Mouse (Mus musculus): ENCODE data around the gene Bnc1.

The Bnc1 gene

DNA sequence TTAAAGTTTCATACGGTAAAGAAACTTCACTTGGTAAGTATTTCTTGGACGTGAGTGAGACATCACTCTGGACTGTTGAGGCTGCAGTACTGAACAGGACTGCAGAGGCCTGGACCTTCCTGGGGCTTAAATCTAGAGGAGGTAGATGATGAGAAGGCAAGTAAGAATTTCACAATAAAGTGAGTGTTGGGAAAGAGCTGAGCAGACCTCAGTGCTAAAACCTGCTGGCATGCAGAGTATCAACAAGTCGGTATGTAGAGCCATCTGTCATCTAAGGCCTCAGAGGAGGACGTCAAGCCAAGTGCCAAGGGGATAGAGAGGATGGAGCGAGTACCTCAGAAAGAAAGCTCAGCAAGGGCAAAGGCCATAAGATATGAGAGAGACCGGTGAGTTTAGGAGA is 8.4 kb downstream of the Bnc1 start:
- in situ Hi-C loops (cut with MboI; ENCODE audit: low pct_unique_long_range_greater_than_20kb in 1 of 2, low sequenced_read_pairs in 2 of 2, unreplicated experiment in 1 of 2) = no loop called here

GRCm38 (mm10) chr7:81978304-81978703 is 13.8 kb downstream of the Bnc1 start:
- in situ Hi-C loops (cut with MboI; ENCODE audit: low pct_unique_long_range_greater_than_20kb in 1 of 2, low sequenced_read_pairs in 2 of 2, unreplicated experiment in 1 of 2) = loop anchor here in 1 of 2 experiments (10.0 kb wide), 1 partner anchor 146 kb away; no protein-coding TSS in a partner anchor

- in situ Hi-C loops (cut with MboI; ENCODE audit: low pct_unique_long_range_greater_than_20kb in 1 of 2, low sequenced_read_pairs in 2 of 2, unreplicated experiment in 1 of 2) = loop anchor here in 1 of 2 experiments (10.0 kb wide), 1 partner anchor 150 kb away; no protein-coding TSS in a partner anchor
Observed at GRCm38 (mm10) chr7:81974616-81975015, 17.5 kb downstream of the Bnc1 start.

GRCm38 (mm10) chr7:81973939-81974338 is 18.2 kb downstream of the Bnc1 start:
- in situ Hi-C loops (cut with MboI; ENCODE audit: low pct_unique_long_range_greater_than_20kb in 1 of 2, low sequenced_read_pairs in 2 of 2, unreplicated experiment in 1 of 2) = loop anchor here in 1 of 2 experiments (10.0 kb wide), 1 partner anchor 151 kb away; no protein-coding TSS in a partner anchor

- in situ Hi-C loops (cut with MboI; ENCODE audit: low pct_unique_long_range_greater_than_20kb in 1 of 2, low sequenced_read_pairs in 2 of 2, unreplicated experiment in 1 of 2) = loop anchor here in 1 of 2 experiments (10.0 kb wide), 1 partner anchor 151 kb away; no protein-coding TSS in a partner anchor
Observed at GRCm38 (mm10) chr7:81973339-81973738, 18.8 kb downstream of the Bnc1 start.

DNA sequence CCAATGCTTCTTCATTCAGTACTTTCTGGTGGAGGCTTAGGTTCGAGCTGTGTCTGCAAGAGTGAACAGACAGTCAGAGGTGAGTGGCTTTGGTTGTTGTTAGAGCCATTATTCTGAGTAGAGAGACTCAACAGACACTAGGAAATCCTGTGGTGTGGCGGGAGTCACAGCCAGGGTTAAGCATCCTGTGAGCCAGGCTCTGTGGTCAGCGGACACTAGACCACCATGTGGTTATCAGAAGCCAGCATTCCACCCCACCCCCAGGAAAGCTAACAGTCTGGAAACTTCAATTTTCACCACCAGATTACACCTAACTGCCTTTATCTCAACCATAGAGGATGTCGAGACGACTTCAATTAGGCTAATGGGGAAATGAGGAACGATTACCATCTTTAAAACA is 23.1 kb downstream of the Bnc1 start:
- in situ Hi-C loops (cut with MboI; ENCODE audit: low pct_unique_long_range_greater_than_20kb in 1 of 2, low sequenced_read_pairs in 2 of 2, unreplicated experiment in 1 of 2) = loop anchor here in 1 of 2 experiments (10.0 kb wide), 1 partner anchor 296 kb away; no protein-coding TSS in a partner anchor

DNA sequence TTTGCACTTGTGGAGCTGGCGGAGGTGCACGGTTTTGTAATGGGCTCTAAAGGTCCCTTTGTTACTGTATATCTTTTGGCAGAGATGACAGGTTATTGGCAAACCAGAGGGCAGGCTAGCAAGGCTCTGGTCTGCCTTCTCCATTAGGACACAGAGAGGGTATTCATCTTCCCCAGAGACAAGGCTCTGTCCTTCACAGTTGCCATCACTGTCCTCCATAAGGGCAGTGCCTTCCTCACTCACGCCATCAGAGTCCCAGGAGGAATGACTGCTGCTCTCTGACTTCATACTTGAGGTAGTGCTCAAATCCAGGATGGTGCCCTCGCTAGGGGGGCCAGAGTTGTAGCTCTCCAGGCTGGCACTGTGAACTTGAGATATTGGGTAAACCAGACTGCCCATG is 23.6 kb downstream of the Bnc1 start:
- in situ Hi-C loops (cut with MboI; ENCODE audit: low pct_unique_long_range_greater_than_20kb in 1 of 2, low sequenced_read_pairs in 2 of 2, unreplicated experiment in 1 of 2) = loop anchor here in 1 of 2 experiments (10.0 kb wide), 1 partner anchor 296 kb away; no protein-coding TSS in a partner anchor

GRCm38 (mm10) chr7:81966195-81966594 is 25.9 kb downstream of the Bnc1 start:
- in situ Hi-C loops (cut with MboI; ENCODE audit: low pct_unique_long_range_greater_than_20kb in 1 of 2, low sequenced_read_pairs in 2 of 2, unreplicated experiment in 1 of 2) = loop anchor here in 1 of 2 experiments (10.0 kb wide), 1 partner anchor 299 kb away; no protein-coding TSS in a partner anchor

GRCm38 (mm10) chr7:81959704-81960103 is 32.4 kb downstream of the Bnc1 start:
- in situ Hi-C loops (cut with MboI; ENCODE audit: low pct_unique_long_range_greater_than_20kb in 1 of 2, low sequenced_read_pairs in 2 of 2, unreplicated experiment in 1 of 2) = loop anchor here (5.0 to 10.0 kb wide), 3 partner anchors 155 to 305 kb away; no protein-coding TSS in a partner anchor

DNA sequence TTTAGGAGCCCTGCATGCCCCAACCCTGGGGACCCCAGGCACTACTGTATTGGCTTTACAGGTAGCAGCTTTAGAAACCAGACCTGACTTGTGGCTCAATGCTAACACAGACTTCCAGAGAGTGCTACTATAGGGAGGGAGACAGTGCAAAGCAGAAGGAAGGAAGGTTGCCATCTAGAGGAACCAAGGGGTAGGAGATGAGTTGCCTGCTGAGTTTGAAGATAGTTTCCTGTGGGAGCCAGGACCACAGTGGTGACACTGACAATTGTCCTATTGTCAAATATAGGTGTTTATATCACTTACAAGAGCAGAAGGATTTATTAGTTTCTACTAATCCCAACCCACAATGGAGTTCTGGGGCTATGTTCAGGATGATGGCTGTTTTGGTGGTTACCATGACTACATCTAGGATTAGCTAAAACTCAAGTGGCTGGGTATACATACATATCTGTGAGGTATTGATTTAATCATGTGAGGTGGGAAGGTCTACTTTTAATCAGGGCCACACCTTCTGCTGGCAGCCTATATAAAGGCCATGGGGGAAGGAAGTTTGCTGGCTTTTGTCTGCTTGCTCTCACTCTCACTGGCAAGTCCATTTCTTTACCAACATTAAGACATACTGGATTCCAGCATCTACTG is 37.8 kb downstream of the Bnc1 start:
- in situ Hi-C loops (cut with MboI; ENCODE audit: low pct_unique_long_range_greater_than_20kb in 1 of 2, low sequenced_read_pairs in 2 of 2, unreplicated experiment in 1 of 2) = loop anchor here in 1 of 2 experiments (10.0 kb wide), 1 partner anchor 160 kb away; no protein-coding TSS in a partner anchor

DNA sequence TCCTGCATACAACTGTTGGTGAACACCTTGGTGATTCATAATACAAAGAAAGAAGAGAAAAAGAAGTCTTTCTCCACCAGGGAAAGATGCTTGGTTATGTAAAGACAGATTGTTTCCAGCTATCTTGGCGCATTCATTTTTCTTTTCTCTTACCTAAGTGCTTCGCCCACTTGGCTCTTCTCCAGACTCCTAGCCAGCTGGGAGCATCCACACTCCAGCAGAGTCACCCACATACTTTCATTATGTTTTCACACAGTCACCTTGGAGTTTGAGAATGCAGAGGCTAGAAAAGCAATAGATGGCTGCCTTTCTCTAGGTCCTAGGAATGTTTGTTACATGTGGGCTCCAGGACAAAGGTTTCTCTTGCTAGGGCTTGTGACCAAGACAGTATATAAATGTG is 41.6 kb downstream of the Bnc1 start:
- in situ Hi-C loops (cut with MboI; ENCODE audit: low pct_unique_long_range_greater_than_20kb in 1 of 2, low sequenced_read_pairs in 2 of 2, unreplicated experiment in 1 of 2) = loop anchor here in 1 of 2 experiments (10.0 kb wide), 1 partner anchor 164 kb away; no protein-coding TSS in a partner anchor

DNA sequence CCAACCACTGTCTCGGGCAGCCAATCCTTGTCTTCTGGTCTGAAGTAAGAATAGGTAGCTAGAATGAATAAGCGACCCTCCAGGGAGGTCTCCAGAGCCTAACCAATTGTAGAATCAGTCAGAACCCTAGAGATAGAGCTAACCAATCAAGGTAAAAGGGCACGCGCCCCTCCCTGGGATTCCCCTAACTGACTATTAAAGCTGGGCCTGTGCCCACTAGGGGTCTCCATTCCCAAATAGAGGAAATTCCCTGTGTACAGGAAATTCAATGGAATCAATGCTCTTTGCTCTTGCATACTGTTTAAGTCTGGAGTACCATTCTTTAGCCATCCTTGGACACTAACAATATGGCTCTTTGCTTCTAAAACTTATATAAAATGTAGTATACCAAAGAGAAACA is 46.7 kb downstream of the Bnc1 start:
- in situ Hi-C loops (cut with MboI; ENCODE audit: low pct_unique_long_range_greater_than_20kb in 1 of 2, low sequenced_read_pairs in 2 of 2, unreplicated experiment in 1 of 2) = loop anchor here (5.0 to 10.0 kb wide), 2 partner anchors 319 to 332 kb away; no protein-coding TSS in a partner anchor

GRCm38 (mm10) chr7:81934806-81935205 is 57.3 kb downstream of the Bnc1 start:
- in situ Hi-C loops (cut with MboI; ENCODE audit: low pct_unique_long_range_greater_than_20kb in 1 of 2, low sequenced_read_pairs in 2 of 2, unreplicated experiment in 1 of 2) = no loop called here

DNA sequence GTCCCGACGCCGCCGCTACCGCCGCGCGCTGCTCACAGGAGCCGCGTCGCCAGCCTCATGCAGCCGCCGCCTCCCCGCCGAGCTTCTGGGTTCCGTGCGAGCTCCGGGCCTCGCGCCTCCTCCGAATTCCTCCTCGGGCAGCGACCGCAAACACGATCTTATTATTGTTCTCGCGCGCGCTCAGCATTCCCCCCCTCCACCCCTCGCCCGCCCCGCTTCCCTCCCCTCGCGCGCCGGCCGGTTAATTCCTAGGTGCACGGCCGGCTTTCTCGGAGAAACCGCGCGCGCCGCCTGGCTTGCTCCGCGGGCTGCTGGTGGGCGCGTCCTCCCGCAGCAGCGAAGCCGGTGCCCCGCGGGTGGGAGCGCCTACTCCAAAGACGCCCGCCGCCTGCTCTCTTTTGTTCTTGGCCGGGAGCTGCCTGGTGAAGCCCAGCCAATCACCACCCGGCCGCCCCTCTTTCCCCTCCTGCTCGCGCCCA is 57.8 kb downstream of the Bnc1 start, which contains the start of gene Hdgfl3:
TSS of gene Hdgfl3 (minus strand) at position 207 of the 479 bp plus-strand sequence.
- in situ Hi-C loops (cut with MboI; ENCODE audit: low pct_unique_long_range_greater_than_20kb in 1 of 2, low sequenced_read_pairs in 2 of 2, unreplicated experiment in 1 of 2) = no loop called here

- in situ Hi-C loops (cut with MboI; ENCODE audit: low pct_unique_long_range_greater_than_20kb in 1 of 2, low sequenced_read_pairs in 2 of 2, unreplicated experiment in 1 of 2) = no loop called here
Observed at GRCm38 (mm10) chr7:81933601-81934266, 58.4 kb downstream of the Bnc1 start.

- in situ Hi-C loops (cut with MboI; ENCODE audit: low pct_unique_long_range_greater_than_20kb in 1 of 2, low sequenced_read_pairs in 2 of 2, unreplicated experiment in 1 of 2) = no loop called here
Observed at GRCm38 (mm10) chr7:81933061-81933600, 59.0 kb downstream of the Bnc1 start.

GRCm38 (mm10) chr7:81932521-81933045 is 59.5 kb downstream of the Bnc1 start:
- in situ Hi-C loops (cut with MboI; ENCODE audit: low pct_unique_long_range_greater_than_20kb in 1 of 2, low sequenced_read_pairs in 2 of 2, unreplicated experiment in 1 of 2) = no loop called here

- in situ Hi-C loops (cut with MboI; ENCODE audit: low pct_unique_long_range_greater_than_20kb in 1 of 2, low sequenced_read_pairs in 2 of 2, unreplicated experiment in 1 of 2) = no loop called here
Observed at GRCm38 (mm10) chr7:81928998-81929397, 63.1 kb downstream of the Bnc1 start.

All from mouse embryonic stem cell (cell line).